In genomic region chr5:31001560-31001959, GRCm38 (mm10) we compare ENCODE assay signal across 19 mouse cellular contexts. TPM values are rescaled to one million over a fixed set of nuclear protein-coding genes. Genes with fewer than 3 reads are reported as not detected.
A peak's percentile ranks its signal among the peaks of the same experiment; 100 is the strongest.
DNase-seq lines count a peak whose midpoint lies in the region; ATAC-seq and TF ChIP-seq lines count a peak whose summit lies in the region.
"Had no signal": no experiment of that assay in that cellular context is flagged by ENCODE, and none has a peak within 500 bp of the region (broad histone marks: within the 10 kb centered on the region; RNA-seq: fewer than 3 reads in every experiment).

No protein-coding gene starts in this region.

- no peaks in the 10 kb centered on the region for H3K9me3 ChIP-seq in lung, embryonic 14.5 days (ENCODE audit: low read depth, low read length)
- H3K9me3 ChIP-seq: embryonic facial prominence, embryonic 15.5 days; midbrain, embryonic 12.5 days had no signal

- no peak overlapping the region for H3K4me3 ChIP-seq in gastrocnemius, adult 2 months
- no peak overlapping the region for H3K4me3 ChIP-seq in lung, embryonic 14.5 days (ENCODE audit: low read depth, low read length)
- H3K4me3 ChIP-seq: embryonic facial prominence, embryonic 15.5 days; heart, embryonic 12.5 days; left cerebral cortex, adult 2 months; midbrain, embryonic 12.5 days had no signal

- peak; percentile 40 for TF ChIP-seq CTCF in gastrocnemius, adult 2 months (IDR thresholded peaks at IDR 0.05)
- TF ChIP-seq CTCF in lung, embryonic 14.5 days (IDR thresholded peaks at IDR 0.05; ENCODE audit: low read depth) = peak; percentile 25; the same call in 1 of the 2 replicates

- no peak overlapping the region for H3K27ac ChIP-seq in gastrocnemius, adult 2 months
- no peak overlapping the region for H3K27ac ChIP-seq in lung, embryonic 14.5 days (ENCODE audit: low read depth)
- H3K27ac ChIP-seq: embryonic facial prominence, embryonic 15.5 days; left cerebral cortex, adult 2 months; midbrain, embryonic 12.5 days had no signal

- intact Hi-C loops in gastrocnemius, adult 2 months (cut with DNase I) = loop anchor here (10.0 kb wide), 1 partner anchor 297 kb away; no protein-coding TSS in a partner anchor

- H3K36me3 ChIP-seq in lung, embryonic 14.5 days (ENCODE audit: insufficient read depth) = no peaks in the 10 kb centered on the region
- H3K36me3 ChIP-seq: embryonic facial prominence, embryonic 15.5 days; heart, embryonic 12.5 days; midbrain, embryonic 12.5 days had no signal

- no peak for DNase-seq in gastrocnemius, adult 2 months
- DNase-seq in gastrocnemius, adult 18-20 months (ENCODE audit: low spot score) = no peak
- no peak for DNase-seq in lung, embryonic 14.5 days
- DNase-seq in lung, postnatal 10 days = no peak
- DNase-seq in ES-CJ7 (ENCODE audit: low read depth, low spot score) (peak; percentile 53), adipocyte (ENCODE audit: low spot score) (no peak)
- DNase-seq in induced T-regulatory cell, adult 2 months (ENCODE audit: low read depth) = peak; percentile 47
- DNase-seq: cerebellum, adult 11-12 months; heart, postnatal 4 days; liver; lung, postnatal 36 days; right cerebral cortex, postnatal 4 days had no signal

- ATAC-seq in lung, embryonic 14.5 days (ENCODE audit: insufficient read depth) = no peak
- ATAC-seq in erythroblast, adult 5-6 weeks (replicated peaks; ENCODE audit: low FRiP score, poor library complexity, severe bottlenecking) = no peak
- ATAC-seq: forebrain, embryonic 14.5 days; intestine, embryonic 16.5 days had no signal

- no peaks in the 10 kb centered on the region for H3K4me1 ChIP-seq in lung, embryonic 14.5 days (ENCODE audit: insufficient read depth)
- H3K4me1 ChIP-seq: midbrain, embryonic 12.5 days had no signal

- no peaks in the 10 kb centered on the region for H3K27me3 ChIP-seq in lung, embryonic 14.5 days (ENCODE audit: insufficient read depth, low read length)
- H3K27me3 ChIP-seq: embryonic facial prominence, embryonic 15.5 days; heart, embryonic 12.5 days; midbrain, embryonic 12.5 days had no signal

- no peak overlapping the region for H3K9ac ChIP-seq in lung, embryonic 14.5 days
- H3K9ac ChIP-seq: embryonic facial prominence, embryonic 15.5 days; heart, embryonic 12.5 days; midbrain, embryonic 12.5 days had no signal

- WGBS in lung, embryonic 14.5 days = 78% methylated on average over 4 of the region's 4 CpGs

- H3K4me2 ChIP-seq in lung, embryonic 14.5 days = no peak overlapping the region
- H3K4me2 ChIP-seq: embryonic facial prominence, embryonic 15.5 days; heart, embryonic 12.5 days; midbrain, embryonic 12.5 days had no signal

RNA-seq across cellular contexts. Expression of gene Tcf23, which starts 33.1 kb away (rescaled TPM):
- under 1 TPM in 1 of 2 experiments, not detected in 1; 0.28 TPM for total RNA-seq in gastrocnemius, adult 2 months (2021)
- total RNA-seq in gastrocnemius, adult 18-20 months (2021) = under 1 TPM; 0.07 to 0.21 TPM
- polyA plus RNA-seq in lung, embryonic 14.5 days (2014; fragmentation: Nextera tagmentation; extraction: Ambion mirVana) = 0.16 and 0.25 TPM in 2 replicates
- total RNA-seq in erythroblast, adult 5-6 weeks (2015; ENCODE audit: low replicate concordance) = not detected in 2 replicates
- not detected in 2 replicates for total RNA-seq in erythroblast, adult 5-6 weeks (2017; ENCODE audit: low replicate concordance)
- polyA plus RNA-seq: forebrain, embryonic 14.5 days; midbrain, embryonic 12.5 days had no signal

RNA-seq across cellular contexts. Expression of gene Preb, which starts 41.4 kb away (rescaled TPM):
- 10 to 100 TPM; 76.5 to 83.6 TPM for total RNA-seq in gastrocnemius, adult 2 months (2021)
- 10 to 100 TPM; 70.5 to 78.2 TPM for total RNA-seq in gastrocnemius, adult 18-20 months (2021)
- polyA plus RNA-seq in lung, embryonic 14.5 days (2014; fragmentation: Nextera tagmentation; extraction: Ambion mirVana) = 79.8 and 99.6 TPM in 2 replicates
- 12.7 and 21.9 TPM in 2 replicates for total RNA-seq in erythroblast, adult 5-6 weeks (2015; ENCODE audit: low replicate concordance)
- total RNA-seq in erythroblast, adult 5-6 weeks (2017; ENCODE audit: low replicate concordance) = 10.6 and 27.0 TPM in 2 replicates

RNA-seq across cellular contexts. Expression of gene Atraid, which starts 46.6 kb away (rescaled TPM):
- total RNA-seq in gastrocnemius, adult 2 months (2021) = 10 to 100 TPM; 40.9 to 41.6 TPM
- 10 to 100 TPM; 45.3 to 45.4 TPM for total RNA-seq in gastrocnemius, adult 18-20 months (2021)
- polyA plus RNA-seq in lung, embryonic 14.5 days (2014; fragmentation: Nextera tagmentation; extraction: Ambion mirVana) = 148 and 159 TPM in 2 replicates
- 21.3 and 40.5 TPM in 2 replicates for total RNA-seq in erythroblast, adult 5-6 weeks (2015; ENCODE audit: low replicate concordance)
- total RNA-seq in erythroblast, adult 5-6 weeks (2017; ENCODE audit: low replicate concordance) = 22.3 and 26.8 TPM in 2 replicates

RNA-seq across cellular contexts. Expression of gene Slc5a6, which starts 47.2 kb away (rescaled TPM):
- 1 to 10 TPM; 5.6 to 6.0 TPM for total RNA-seq in gastrocnemius, adult 2 months (2021)
- 1 to 10 TPM; 4.3 to 5.7 TPM for total RNA-seq in gastrocnemius, adult 18-20 months (2021)
- polyA plus RNA-seq in lung, embryonic 14.5 days (2014; fragmentation: Nextera tagmentation; extraction: Ambion mirVana) = 7.2 and 8.0 TPM in 2 replicates
- 0.42 TPM in 1 of 2 replicates, not detected in the other for total RNA-seq in erythroblast, adult 5-6 weeks (2015; ENCODE audit: low replicate concordance)
- 0.98 TPM in 1 of 2 replicates, not detected in the other for total RNA-seq in erythroblast, adult 5-6 weeks (2017; ENCODE audit: low replicate concordance)

RNA-seq across cellular contexts. Expression of gene Cad, which starts 53.0 kb away (rescaled TPM):
- 10 to 100 TPM; 25.5 to 28.6 TPM for total RNA-seq in gastrocnemius, adult 2 months (2021)
- total RNA-seq in gastrocnemius, adult 18-20 months (2021) = 10 to 100 TPM; 21.0 to 24.9 TPM
- polyA plus RNA-seq in lung, embryonic 14.5 days (2014; fragmentation: Nextera tagmentation; extraction: Ambion mirVana) = 38.0 and 43.4 TPM in 2 replicates
- total RNA-seq in erythroblast, adult 5-6 weeks (2015; ENCODE audit: low replicate concordance) = 6.5 and 16.3 TPM in 2 replicates
- total RNA-seq in erythroblast, adult 5-6 weeks (2017; ENCODE audit: low replicate concordance) = 6.7 and 10.6 TPM in 2 replicates

Comparison
In these comparisons a context has a peak if more than half of its experiments do, and no peak if none do; other contexts are left out.
1. DNase-seq: peak in ES-CJ7 (single experiment) and induced T-regulatory cell, adult 2 months (single experiment); none in gastrocnemius, adult 2 months (single experiment), gastrocnemius, adult 18-20 months (single experiment), lung, embryonic 14.5 days (single experiment), lung, postnatal 10 days (single experiment) and adipocyte (single experiment).